Mouse (Mus musculus) lung, postnatal 25 days (tissue): ENCODE measurements around the gene Slc4a4.

Experiments used
- DNase-seq: peaks from one replicate; pipeline ENCODE4 v3.0.0; 2022; ENCODE audit warnings: low spot score

The Slc4a4 gene

DNA sequence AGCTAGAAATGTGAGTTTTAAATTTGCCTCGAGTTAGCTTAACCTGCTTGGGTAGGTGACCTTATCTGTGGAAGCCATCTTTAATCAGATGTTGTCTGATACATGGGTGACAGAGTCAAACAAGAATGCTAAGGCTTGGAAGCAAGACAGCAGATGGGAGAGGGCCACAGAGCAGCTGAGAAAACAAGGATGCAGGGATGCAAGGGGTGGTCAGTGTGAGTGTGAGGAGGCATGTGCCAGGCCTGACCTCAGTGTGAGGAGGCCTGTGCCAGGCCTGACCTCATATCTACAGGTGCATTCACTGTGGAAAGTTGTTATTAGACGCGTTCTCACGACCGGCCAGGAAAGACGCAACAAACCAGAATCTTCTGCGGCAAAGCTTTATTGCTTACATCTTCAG is 114.0 kb downstream of the Slc4a4 start:
- no peak for DNase-seq

DNA sequence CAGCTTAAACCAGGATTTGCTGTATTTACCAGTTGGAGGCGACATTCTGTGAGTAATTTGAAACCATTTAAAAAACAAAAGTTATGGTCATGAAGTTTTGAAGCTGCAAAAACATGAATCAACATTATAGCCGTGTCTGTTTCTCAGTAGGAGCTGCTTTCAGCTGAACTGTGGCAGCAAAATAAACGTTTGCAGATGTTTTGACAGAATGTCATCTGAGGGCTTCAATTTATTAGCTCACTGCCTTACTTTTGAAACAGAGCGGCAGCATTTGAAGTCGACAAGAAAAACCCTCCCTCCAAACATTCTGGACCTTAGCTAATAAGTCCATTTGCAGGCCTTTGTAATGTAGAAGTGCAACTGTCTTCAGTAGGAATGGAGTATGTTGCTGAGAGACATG is 123.5 kb downstream of the Slc4a4 start:
- DNase-seq: no peak

DNA sequence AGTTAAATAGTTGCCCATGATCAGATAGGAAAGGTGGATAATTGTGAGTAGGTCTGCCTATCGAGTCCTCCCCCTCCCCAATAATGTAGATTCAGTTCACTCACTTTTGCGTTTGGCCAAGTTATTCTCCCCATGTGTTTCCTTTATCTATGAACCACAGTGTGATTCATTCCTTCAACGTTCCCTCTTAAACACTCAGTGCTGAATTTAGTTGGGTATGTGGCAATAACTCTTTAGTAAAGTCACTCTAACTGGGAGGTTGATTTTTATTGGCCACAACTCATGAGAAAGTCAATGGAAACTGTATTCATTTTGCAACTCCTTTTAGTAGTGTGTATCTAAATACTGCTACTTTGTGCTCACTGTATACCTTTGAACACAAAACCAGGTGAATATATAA is 125.8 kb downstream of the Slc4a4 start:
- no peak for DNase-seq

DNA sequence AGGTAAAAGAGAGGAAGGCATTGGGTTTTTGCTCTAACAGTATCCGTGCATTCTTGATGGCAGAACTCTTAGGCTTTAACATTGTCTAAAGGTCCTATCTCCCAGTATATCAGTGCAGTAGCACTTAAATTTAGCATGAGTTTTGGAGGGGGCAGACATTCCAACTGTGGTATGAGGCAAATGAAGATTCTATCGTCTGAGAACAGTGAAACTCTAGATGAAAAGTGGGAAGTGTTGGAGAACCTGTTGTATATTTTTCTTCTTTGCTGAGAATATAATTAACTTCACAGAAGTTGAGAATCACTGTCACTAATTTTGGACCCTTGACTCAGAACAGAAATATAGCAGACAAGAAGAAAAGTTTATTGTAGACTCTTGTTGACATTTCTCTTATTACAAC is 128.2 kb downstream of the Slc4a4 start:
- DNase-seq: no peak

DNA sequence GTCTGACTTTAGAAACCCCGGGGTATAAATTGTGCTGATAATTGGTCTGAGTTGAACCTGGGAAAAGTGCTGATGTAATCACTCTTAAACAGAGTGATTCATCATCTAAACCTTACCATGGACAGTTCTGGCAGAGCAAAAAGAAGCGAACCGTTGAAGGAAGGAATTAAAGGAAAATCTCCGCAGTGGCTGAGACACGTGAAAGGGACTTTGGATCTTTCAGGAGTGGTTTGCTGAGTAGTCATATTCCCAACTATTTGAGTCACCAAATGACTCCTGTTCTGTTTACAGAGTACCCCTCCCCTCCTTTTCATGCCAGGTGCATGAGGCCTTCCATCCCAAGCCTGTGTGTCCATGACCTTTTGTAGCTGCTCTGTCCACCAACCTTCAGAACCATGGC is 129.3 kb downstream of the Slc4a4 start:
- DNase-seq: no peak

DNA sequence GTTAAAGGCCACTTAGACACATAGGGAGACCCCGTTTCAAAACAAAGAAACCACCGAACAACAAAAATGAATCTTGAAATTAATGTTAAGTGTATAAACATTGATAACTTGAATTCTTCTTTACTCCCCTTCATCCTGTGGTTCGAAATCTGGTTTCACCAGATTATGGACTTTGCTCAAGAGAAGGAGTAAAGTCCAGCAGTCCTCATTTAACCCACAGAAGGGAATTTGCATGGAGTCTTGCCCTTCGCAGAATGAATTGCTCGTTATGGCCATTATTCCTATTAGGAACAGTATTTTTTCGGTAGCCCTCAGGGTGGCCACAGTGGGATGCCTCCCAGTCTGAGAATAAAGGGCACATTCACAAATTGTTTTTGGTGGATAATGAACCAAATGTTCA is 131.9 kb downstream of the Slc4a4 start:
- DNase-seq: no peak

DNA sequence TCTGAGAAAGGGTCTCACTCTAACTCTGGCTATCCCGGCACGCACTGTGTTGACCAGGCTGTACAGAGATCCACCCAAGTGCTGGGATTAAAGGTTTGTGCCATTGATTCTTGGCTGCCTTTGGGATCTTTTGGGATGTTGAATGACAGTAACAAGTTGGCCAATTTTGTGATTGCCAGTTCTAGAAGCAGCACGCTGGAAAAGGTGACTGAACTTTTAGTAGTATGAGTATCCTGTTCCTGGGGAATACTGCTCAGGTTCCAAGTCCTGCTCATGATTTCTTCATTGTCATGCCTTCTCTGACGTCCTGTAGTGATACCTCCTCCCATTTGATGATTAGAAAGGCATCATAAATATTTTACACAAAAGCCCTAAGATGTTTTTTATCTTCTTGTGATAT is 137.8 kb downstream of the Slc4a4 start:
- no peak for DNase-seq

DNA sequence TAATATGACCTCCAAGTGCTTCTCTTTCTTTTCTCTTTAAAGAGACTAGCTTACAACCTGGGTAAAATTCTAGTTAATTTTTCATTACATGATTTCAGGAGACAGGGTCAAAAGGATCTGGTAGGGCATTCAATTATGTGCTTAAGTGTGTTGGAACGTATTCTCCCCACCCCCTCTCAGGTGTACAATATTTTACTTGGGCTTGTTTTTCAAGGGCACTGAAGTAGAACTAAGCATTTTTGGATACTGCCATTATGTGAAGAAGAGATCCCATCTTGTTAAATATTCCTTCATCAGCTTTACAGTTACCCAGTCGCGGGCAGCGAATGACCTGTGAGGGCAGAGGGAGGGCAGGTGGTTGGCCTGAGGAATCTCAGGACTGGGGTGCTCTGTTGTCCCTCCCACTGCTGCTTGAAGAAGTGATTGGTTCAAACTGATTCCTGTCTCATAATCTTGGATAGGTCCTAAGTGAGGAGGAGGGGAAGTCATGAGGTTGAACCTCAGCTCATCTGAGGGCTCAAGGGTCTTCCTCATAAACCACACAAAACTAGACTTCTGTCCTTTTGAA is 141.0 kb downstream of the Slc4a4 start:
- DNase-seq: no peak

DNA sequence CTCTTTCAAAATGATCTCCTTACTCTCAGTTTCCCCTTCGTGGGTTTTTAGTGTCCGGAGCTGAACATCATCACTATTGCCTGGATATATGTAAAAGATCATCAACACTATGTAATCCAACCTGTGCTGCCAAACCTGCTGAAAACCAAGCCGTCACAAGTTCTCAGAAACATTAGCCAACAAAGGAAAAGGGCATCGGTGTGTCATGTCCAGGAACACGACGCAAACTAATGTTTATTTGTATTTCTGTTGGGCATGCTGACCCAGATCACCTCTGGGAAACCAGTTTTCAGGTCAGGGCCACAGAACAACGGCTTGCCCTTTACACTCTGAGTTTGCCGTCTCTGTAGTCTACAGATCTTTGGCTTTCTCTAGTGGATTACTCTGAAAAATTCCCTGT is 146.0 kb downstream of the Slc4a4 start:
- no peak for DNase-seq

DNA sequence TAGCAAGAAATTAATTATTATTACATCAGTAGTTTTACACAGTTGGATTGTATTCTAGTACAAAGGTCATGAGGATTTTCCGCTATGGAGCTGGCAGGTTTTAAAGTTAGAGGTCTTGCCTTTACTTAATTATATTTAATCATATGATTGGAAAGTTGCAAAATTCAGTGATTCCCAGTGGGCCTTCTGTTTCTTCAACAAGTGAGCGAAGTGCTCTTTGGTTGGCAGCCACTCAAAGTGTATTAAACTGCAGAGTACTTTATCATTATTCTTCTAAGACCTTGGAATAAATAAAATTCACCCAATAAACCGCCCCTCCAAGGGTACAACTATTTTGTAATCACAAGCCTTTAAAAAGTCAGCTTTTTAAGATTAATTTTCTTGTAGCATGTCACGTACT is 146.6 kb downstream of the Slc4a4 start:
- DNase-seq: no peak

DNA sequence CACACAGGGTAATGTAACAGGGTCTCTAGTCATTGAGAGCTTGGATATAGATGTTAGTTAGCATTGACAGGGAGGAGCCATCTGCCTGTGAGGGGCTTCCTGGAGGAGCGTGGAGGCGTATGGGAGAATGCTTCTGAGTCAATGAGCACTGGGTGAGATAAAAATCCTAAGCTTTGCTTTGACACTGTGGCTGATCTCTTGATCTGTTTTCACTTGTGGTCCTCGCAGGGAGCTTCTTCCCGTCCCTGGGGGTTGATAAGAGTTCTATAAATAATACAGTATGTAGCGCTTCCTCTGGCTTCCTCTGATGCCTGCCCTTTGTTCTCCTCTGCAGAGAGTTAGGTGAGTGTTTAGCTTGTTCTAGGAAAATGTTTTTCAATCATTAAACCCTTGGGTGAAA is 149.5 kb downstream of the Slc4a4 start:
- no peak for DNase-seq

DNA sequence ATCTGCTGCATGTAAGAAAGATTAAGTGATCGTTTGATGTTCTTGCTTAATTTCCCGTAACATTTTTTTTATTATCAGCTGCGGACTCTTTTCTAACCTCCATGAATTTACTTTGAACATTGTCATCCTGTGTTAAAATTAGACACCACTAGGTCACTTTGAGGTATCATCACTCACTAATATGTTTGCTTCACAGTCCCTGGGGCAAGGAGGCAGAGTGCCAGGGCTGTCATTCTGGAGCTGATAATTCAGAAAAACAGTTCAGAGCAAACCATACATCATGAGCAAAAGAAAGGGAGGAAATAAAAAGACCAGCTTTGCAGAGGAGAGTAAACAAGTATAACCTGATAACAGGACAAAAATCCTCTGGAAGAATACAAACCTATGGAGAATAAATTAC is 154.2 kb downstream of the Slc4a4 start:
- no peak for DNase-seq

DNA sequence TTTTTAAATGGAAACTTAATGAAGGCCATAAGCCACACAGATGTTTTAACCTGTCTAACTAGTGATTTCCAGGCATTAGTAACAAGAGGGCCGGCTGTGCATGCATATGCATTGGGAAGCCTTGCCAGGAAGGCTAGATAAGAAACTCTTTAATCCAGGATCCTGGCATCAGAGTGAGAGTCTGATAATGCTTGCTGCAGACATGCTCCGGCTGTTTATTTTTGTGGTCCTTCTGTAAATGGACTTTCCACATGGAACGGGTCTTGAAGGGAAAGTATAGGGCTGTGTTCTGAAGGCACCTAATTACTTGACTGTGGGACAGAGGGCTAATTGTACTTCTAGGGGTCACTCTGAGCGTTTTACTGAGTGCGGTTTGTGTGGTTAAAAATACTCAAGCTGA is 157.2 kb downstream of the Slc4a4 start:
- no peak for DNase-seq

DNA sequence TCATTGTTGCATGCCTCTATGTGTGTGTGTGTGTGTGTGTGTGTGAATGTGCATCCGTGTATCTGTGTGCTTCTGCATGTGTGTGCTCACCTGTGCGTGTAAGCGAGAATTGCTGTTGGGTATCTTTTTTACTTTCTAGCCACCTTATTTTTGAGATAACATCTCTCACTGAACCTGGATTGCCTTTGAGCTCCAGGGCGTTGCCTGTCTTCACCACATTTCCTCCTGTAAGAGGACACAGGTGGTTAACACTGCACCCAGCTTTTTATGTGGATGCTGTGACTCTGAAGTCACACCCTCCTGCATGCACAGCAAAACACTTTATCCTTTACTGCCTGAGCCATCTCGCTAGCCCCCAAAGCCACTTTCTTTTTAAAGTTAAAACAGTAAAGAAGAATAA is 158.2 kb downstream of the Slc4a4 start:
- peak; percentile 26 for DNase-seq

DNA sequence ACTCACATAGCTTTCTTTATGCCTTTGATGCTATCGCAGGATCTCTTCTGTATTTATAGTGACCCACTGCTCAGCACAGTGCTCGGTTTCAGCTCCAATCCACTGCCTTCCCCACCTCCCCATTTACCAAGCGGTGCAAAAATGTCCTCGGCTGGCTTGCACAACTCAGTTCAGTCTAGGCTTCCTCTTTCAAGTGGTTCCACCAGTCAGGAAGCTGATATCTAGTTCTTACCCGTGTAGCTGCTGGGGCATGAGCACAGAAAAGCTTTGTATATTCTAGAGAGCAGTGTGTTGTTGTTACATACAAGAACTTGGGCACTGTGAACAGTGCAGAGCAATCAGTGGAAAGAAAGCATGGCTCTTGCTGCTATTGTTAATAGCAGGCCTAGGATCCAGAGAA is 165.0 kb downstream of the Slc4a4 start:
- peak; percentile 4 for DNase-seq

DNA sequence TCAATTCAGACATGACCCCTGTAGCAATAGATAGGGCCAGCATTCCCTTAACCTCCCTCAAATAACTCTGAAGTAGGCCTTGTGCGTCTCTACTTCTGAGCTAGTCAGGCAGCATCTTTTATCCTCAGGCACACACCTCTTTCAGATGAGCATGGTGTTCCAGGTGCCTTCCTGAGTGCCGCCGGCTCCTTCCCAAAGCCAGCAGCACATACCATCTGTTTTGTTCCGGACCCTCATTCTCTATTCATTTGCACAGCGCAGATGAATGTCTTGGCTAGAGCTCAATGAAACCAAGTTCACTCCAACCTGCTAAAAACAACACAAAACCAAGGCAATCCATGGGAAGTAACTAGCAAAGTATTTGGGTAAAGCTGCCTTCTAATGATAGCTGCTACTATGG is 165.6 kb downstream of the Slc4a4 start:
- no peak for DNase-seq

DNA sequence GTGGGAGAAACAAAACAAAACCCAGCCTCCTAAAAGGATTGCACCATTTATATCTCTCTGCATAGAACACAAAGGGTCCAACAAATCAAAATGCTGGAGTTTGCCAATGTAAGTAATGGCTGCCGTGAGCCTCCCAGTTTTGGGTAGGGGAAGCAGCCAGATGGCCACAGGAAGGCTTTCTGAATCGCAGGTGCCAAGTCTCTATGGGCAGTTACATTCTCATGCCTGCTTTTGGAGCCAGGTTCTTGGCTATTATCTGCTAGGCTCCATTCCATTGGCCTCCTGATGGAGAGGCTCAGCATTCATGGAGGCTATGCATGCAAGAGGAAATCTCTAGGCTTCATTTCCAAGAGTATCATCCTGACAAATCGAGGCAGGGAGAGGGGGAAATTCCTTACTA is 169.0 kb downstream of the Slc4a4 start:
- no peak for DNase-seq

DNA sequence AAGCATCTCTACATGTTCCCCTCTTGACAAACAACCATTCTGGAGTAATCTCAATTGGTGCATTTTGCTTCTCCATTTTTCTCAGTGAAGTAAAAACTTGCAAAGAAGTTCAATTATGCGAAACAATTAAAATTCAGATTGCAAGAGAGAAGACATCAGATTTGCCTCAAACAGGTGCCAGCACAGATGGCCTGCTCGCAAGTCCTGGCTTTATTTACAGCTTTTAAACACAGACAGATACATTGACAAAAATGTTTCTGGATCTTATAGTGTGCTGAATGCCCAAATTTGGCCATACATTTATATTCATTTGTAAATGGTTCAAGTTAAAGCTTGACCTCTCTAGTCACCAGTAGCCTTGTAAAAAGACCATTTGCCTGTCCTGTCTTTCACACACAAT is 169.8 kb downstream of the Slc4a4 start:
- no peak for DNase-seq

DNA sequence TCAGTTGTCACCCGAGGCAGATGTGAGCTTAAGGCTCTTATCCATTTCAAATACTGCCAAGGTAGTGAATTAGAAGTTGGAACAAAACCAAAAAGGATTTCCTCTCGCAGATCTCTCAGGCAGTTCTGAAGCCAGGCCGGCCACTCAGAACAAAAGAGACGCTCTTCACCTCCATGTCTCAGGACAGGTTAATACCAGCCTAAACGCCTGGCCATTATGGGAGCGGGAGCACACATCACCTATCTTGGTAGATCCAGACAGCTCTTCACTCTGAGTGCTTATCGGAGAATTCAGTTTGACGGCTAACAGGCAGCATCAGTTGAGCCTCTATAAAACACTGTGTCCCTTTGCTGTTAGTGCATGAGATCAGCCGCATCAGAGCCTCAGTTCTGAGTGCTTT is 174.5 kb downstream of the Slc4a4 start:
- no peak for DNase-seq

DNA sequence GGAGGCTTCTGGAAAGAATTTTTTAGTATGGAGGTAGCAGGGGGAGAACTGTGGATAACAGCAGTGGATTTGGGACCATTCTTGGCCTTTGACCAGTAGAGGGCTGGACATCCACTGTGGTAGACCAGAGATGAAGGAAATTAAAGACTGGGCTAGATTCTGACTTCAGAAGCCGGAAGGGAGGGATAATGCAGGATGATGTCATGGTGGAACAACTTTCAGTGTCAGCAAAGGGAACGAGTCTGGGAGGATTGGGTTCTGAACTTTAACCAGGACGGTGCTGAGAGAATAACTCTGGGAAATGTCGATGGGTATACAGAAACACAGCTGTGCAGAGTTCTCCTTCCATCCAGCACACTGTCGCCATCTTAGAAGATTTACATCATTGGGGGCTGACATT is 175.7 kb downstream of the Slc4a4 start:
- DNase-seq: no peak

DNA sequence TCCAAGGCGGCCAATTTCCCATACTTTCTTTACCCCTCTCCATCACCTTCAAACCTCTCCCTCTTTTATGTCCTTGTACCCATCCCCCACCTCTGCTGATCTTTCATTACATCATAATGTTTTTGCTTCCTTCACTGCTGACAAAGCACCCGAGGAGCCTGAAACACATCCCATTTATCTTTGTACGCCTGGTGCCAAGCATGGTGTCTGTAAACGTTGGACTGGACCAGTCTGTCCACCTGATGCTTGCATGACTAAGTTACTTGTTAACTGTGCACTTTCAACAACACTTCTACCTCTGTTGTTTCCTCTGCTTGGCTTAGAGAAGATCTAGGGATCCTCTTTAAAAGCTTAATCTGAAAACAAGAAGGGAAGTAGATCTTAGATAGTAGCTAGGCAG is 180.5 kb downstream of the Slc4a4 start:
- DNase-seq: no peak

DNA sequence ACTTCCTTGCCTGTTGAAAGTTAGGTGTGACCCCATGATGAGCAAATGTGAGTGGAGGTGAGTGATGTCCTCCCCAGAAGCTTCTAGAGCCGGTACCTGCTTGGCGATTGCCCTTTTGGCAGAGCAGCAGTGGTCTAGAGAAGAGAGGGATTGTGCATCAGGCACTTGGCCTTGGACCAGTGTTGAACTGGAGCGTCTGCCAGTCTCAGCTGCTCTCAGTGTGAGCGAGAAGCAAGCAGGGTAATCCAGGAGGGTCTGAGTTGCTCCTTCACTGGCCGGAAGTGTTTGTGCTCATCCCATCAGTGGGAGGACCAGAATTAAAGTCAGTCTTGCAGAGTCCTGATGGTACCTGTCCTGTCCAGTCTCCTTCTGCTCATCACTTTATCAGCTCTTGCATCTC is 181.5 kb downstream of the Slc4a4 start:
- no peak for DNase-seq

DNA sequence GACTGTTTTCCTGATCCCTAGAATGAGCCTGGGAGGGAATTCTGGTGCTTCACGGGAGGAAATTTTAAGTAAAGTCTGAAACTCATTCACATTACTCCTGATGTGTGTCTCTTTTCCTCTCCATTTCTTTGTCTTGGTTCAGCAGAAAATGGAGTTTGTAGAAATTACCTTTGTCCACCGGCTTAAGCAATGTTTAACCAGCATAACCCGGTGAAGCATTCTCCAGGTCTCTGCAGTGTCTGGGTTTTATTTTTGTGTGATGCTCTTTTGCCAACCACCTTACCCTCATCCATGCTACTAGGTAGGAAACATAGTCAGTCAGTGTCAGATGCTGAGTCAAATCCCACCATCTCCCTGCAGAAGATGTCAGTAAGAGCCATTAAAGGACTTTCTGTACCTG is 183.4 kb downstream of the Slc4a4 start:
- no peak for DNase-seq

DNA sequence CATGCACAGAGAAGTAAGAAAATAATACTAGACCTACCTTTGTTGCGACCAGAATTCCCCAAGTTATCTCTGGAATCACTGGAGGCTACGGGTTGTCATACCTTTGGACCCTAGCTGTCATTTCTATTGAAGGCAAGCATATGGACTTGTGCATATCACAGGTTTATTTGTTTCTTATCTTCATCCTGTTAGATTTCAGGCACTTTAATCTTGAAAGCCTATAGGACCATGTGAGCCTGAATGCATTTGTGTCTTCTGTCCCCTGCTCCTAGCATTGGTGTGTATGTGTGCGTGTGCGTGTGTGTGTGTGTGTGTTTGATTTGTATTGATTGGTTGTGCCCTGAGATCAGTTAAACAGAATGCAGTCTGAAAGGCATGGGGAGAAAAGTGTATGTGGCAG is 185.3 kb downstream of the Slc4a4 start:
- no peak for DNase-seq

DNA sequence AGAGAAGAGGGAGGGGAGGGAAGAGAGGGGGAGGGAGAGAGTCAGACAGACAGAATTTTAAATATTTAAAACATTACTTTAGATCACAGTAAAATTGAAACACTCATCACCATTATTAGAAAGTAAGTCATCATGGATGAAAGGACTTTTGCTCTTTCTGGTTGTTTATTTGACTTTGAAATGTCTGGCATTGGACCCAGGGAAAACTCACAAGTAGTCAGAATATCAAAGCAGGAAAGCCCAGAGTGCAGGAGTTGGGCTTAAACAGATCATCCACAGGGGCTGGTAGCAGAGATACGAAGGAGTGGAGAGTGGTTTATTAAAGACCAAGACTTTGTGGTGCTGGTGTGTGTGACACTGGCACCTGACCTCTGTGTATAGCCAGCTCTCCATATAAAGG is 191.1 kb downstream of the Slc4a4 start:
- DNase-seq: no peak
